Comparison of ENCODE assay signal across 19 mouse cellular contexts in genomic region chr6:136170381-136170780, GRCm38 (mm10). TPM values are rescaled to one million over a fixed set of nuclear protein-coding genes. Genes with fewer than 3 reads are reported as not detected.
A peak's percentile ranks its signal among the peaks of the same experiment; 100 is the strongest.
DNase-seq lines count a peak whose midpoint lies in the region; ATAC-seq lines count a peak whose summit lies in the region.
"Had no signal": no experiment of that assay in that cellular context is flagged by ENCODE, and none has a peak within 500 bp of the region (broad histone marks: within the 10 kb centered on the region; RNA-seq: fewer than 3 reads in every experiment).

No protein-coding gene starts in this region.

- 0 out of 2 replicates have a peak overlapping the region, but pooled peaks have one; percentile 11 for H3K9ac ChIP-seq in midbrain, embryonic 12.5 days (replicated peaks)
- peak overlapping the region; percentile 79 for H3K9ac ChIP-seq in forebrain, embryonic 16.5 days (replicated peaks; ENCODE audit: low read depth, low read length)
- H3K9ac ChIP-seq in hindbrain, embryonic 16.5 days (ENCODE audit: low read depth, low read length), result peak overlapping the region; percentile 75
- H3K9ac ChIP-seq in neural tube, embryonic 15.5 days (replicated peaks), result peak overlapping the region; percentile 76
- H3K9ac ChIP-seq: limb, embryonic 13.5 days; liver, embryonic 15.5 days had no signal

- H3K27ac ChIP-seq in midbrain, embryonic 12.5 days (replicated peaks), result no peak overlapping the region
- H3K27ac ChIP-seq in midbrain, embryonic 10.5 days (replicated peaks), result no peak overlapping the region
- peak overlapping the region; percentile 60 for H3K27ac ChIP-seq in forebrain, embryonic 16.5 days (ENCODE audit: low read length)
- H3K27ac ChIP-seq in hindbrain, embryonic 16.5 days (ENCODE audit: low read depth, low read length), result peak overlapping the region; percentile 45
- peak overlapping the region; percentile 66 for H3K27ac ChIP-seq in neural tube, embryonic 15.5 days (replicated peaks)
- H3K27ac ChIP-seq: limb, embryonic 13.5 days; liver, embryonic 15.5 days had no signal

- H3K4me3 ChIP-seq in midbrain, embryonic 12.5 days, result peak overlapping the region; percentile 58
- H3K4me3 ChIP-seq in midbrain, embryonic 10.5 days, result no peak overlapping the region
- H3K4me3 ChIP-seq in forebrain, embryonic 16.5 days (replicated peaks; ENCODE audit: low read length), result peak overlapping the region; percentile 59
- H3K4me3 ChIP-seq in hindbrain, embryonic 16.5 days (ENCODE audit: low read length), result peak overlapping the region; percentile 64
- H3K4me3 ChIP-seq in neural tube, embryonic 15.5 days (replicated peaks), result peak overlapping the region; percentile 62
- H3K4me3 ChIP-seq: limb, embryonic 13.5 days; liver, embryonic 15.5 days; megakaryocyte, embryonic 14.5 days had no signal

- H3K4me1 ChIP-seq in midbrain, embryonic 12.5 days, result peaks cover 15% of the 10 kb centered on the region; the same call in 1 of the 2 replicates
- H3K4me1 ChIP-seq in midbrain, embryonic 10.5 days, result peaks cover 21% of the 10 kb centered on the region
- H3K4me1 ChIP-seq in forebrain, embryonic 16.5 days (replicated peaks; ENCODE audit: control insufficient read depth, insufficient read depth, low read length), result peaks cover 25% of the 10 kb centered on the region
- H3K4me1 ChIP-seq in hindbrain, embryonic 16.5 days (ENCODE audit: control insufficient read depth, insufficient read depth, low read depth, low read length), result peaks cover 25% of the 10 kb centered on the region
- peaks cover 43% of the 10 kb centered on the region for H3K4me1 ChIP-seq in neural tube, embryonic 15.5 days
- H3K4me1 ChIP-seq: liver, embryonic 15.5 days; megakaryocyte, embryonic 14.5 days had no signal

- H3K27me3 ChIP-seq in midbrain, embryonic 12.5 days, result peaks cover 26% of the 10 kb centered on the region
- H3K27me3 ChIP-seq in midbrain, embryonic 10.5 days (ENCODE audit: low read depth, poor library complexity, severe bottlenecking), result peaks cover 45% of the 10 kb centered on the region
- H3K27me3 ChIP-seq in forebrain, embryonic 16.5 days (replicated peaks; ENCODE audit: control insufficient read depth, insufficient read depth, low read length), result no peaks in the 10 kb centered on the region
- no peaks in the 10 kb centered on the region for H3K27me3 ChIP-seq in hindbrain, embryonic 16.5 days (replicated peaks; ENCODE audit: control insufficient read depth, insufficient read depth, low read length)
- no peaks in the 10 kb centered on the region for H3K27me3 ChIP-seq in neural tube, embryonic 15.5 days (replicated peaks)

- no peak for DNase-seq in midbrain, embryonic 10.5 days (ENCODE audit: low spot score)
- no peak for DNase-seq in ovary, postnatal 14 days (ENCODE audit: low spot score)
- DNase-seq in spleen, postnatal 10 days (ENCODE audit: low spot score in 2 of 2), result no peak
- DNase-seq: cerebellum, postnatal 14 days; heart, postnatal 4 days; kidney, postnatal 10 days; right cerebral cortex, postnatal 4 days; thymus, postnatal 36 days had no signal

- no peak for ATAC-seq in midbrain, embryonic 12.5 days (ENCODE audit: low FRiP score, low read depth)
- ATAC-seq in forebrain, embryonic 16.5 days, result no peak
- no peak for ATAC-seq in hindbrain, embryonic 16.5 days
- no peak for ATAC-seq in neural tube, embryonic 15.5 days (ENCODE audit: low FRiP score)
- ATAC-seq: CD4-positive, CD25-positive, alpha-beta regulatory T cell, adult 4 months; intestine, postnatal 0 days; lung, postnatal 0 days had no signal

- 87% methylated on average over 5 of the region's 5 CpGs for WGBS in midbrain, embryonic 12.5 days
- WGBS in midbrain, embryonic 10.5 days, result 87% methylated on average over 5 of the region's 5 CpGs
- 65% methylated on average over 5 of the region's 5 CpGs for WGBS in forebrain, embryonic 16.5 days
- WGBS in hindbrain, embryonic 16.5 days, result 57% methylated on average over 5 of the region's 5 CpGs
- WGBS in neural tube, embryonic 15.5 days, result 49% methylated on average over 5 of the region's 5 CpGs

- no peaks in the 10 kb centered on the region for H3K36me3 ChIP-seq in midbrain, embryonic 12.5 days
- H3K36me3 ChIP-seq in midbrain, embryonic 10.5 days, result no peaks in the 10 kb centered on the region
- no peaks in the 10 kb centered on the region for H3K36me3 ChIP-seq in forebrain, embryonic 16.5 days (ENCODE audit: control insufficient read depth, insufficient read depth)
- H3K36me3 ChIP-seq in hindbrain, embryonic 16.5 days (ENCODE audit: control insufficient read depth, insufficient read depth, low read length), result no peaks in the 10 kb centered on the region
- no peaks in the 10 kb centered on the region for H3K36me3 ChIP-seq in neural tube, embryonic 15.5 days
- H3K36me3 ChIP-seq: G1E; limb, embryonic 13.5 days; liver, embryonic 15.5 days had no signal

- no peaks in the 10 kb centered on the region for H3K9me3 ChIP-seq in midbrain, embryonic 12.5 days
- H3K9me3 ChIP-seq in midbrain, embryonic 10.5 days (replicated peaks), result no peaks in the 10 kb centered on the region
- H3K9me3 ChIP-seq in forebrain, embryonic 16.5 days (ENCODE audit: control insufficient read depth, low read length), result no peaks in the 10 kb centered on the region
- no peaks in the 10 kb centered on the region for H3K9me3 ChIP-seq in hindbrain, embryonic 16.5 days (ENCODE audit: control insufficient read depth, low read length)
- H3K9me3 ChIP-seq in neural tube, embryonic 15.5 days (replicated peaks), result no peaks in the 10 kb centered on the region
- H3K9me3 ChIP-seq: limb, embryonic 13.5 days; liver, embryonic 15.5 days had no signal

- H3K4me2 ChIP-seq in midbrain, embryonic 12.5 days (replicated peaks), result peak overlapping the region; percentile 91
- peak overlapping the region; percentile 71 for H3K4me2 ChIP-seq in forebrain, embryonic 16.5 days (ENCODE audit: low read length)
- H3K4me2 ChIP-seq in hindbrain, embryonic 16.5 days (ENCODE audit: low read length), result peak overlapping the region; percentile 82
- peak overlapping the region; percentile 69 for H3K4me2 ChIP-seq in neural tube, embryonic 15.5 days
- H3K4me2 ChIP-seq: limb, embryonic 13.5 days; liver, embryonic 15.5 days had no signal

RNA-seq across cellular contexts. Expression of gene Grin2b, which starts 2.9 kb away (rescaled TPM):
- 10.7 and 12.5 TPM in 2 replicates for polyA plus RNA-seq in midbrain, embryonic 12.5 days (2016; fragmentation: Nextera tagmentation; extraction: Ambion mirVana)
- 0.09 and 1.4 TPM in 2 replicates for polyA plus RNA-seq in midbrain, embryonic 10.5 days (2016; fragmentation: Nextera tagmentation; extraction: Ambion mirVana)
- 77.0 and 114 TPM in 2 replicates for polyA plus RNA-seq in forebrain, embryonic 16.5 days (2015; fragmentation: Nextera tagmentation; extraction: Ambion mirVana)
- 56.1 and 62.5 TPM in 2 replicates for polyA plus RNA-seq in hindbrain, embryonic 16.5 days (2015; fragmentation: Nextera tagmentation; extraction: Ambion mirVana)
- 63.0 and 82.8 TPM in 2 replicates for polyA plus RNA-seq in neural tube, embryonic 15.5 days (2015; fragmentation: Nextera tagmentation; extraction: Ambion mirVana)
- polyA plus RNA-seq: CD4-positive, CD25-positive, alpha-beta regulatory T cell, adult 4 months; G1E; intestine, postnatal 0 days; liver, embryonic 15.5 days had no signal

Comparison
In these comparisons a context has a peak if more than half of its experiments do, and no peak if none do; other contexts are left out.
1. H3K27ac ChIP-seq: peak in forebrain, embryonic 16.5 days (single experiment), hindbrain, embryonic 16.5 days (single experiment) and neural tube, embryonic 15.5 days (single experiment); none in midbrain, embryonic 12.5 days (single experiment) and midbrain, embryonic 10.5 days (single experiment).
2. H3K9ac ChIP-seq: peak in every context shown above with its lines; median percentile 79 in forebrain, embryonic 16.5 days; 76 in neural tube, embryonic 15.5 days; 75 in hindbrain, embryonic 16.5 days; 11 in midbrain, embryonic 12.5 days.
3. Peak in every context shown above with its lines, with median percentiles within 50 percentile points of each other: H3K4me2 ChIP-seq.